Comparison of ENCODE assay signal across 31 mouse cellular contexts in genomic region chr17:70765337-70765736, GRCm38 (mm10).
DNase-seq lines count a peak whose midpoint lies in the region; ATAC-seq and TF ChIP-seq lines count a peak whose summit lies in the region.
"Had no signal": no experiment of that assay in that cellular context is flagged by ENCODE, and none has a peak within 500 bp of the region (broad histone marks: within the 10 kb centered on the region; RNA-seq: fewer than 3 reads in every experiment).

No protein-coding gene starts in this region.

- TF ChIP-seq CTCF in hindbrain, postnatal 0 days (IDR thresholded peaks at IDR 0.05; ENCODE audit: low read depth), result peak; percentile 3; the same call in 1 of the 2 replicates
- peak; percentile 26; the same call in 1 of the 2 replicates for TF ChIP-seq CTCF in lung, postnatal 0 days (IDR thresholded peaks at IDR 0.05)

- no peak for ATAC-seq in hindbrain, postnatal 0 days
- ATAC-seq in hindbrain, embryonic 14.5 days (ENCODE audit: low FRiP score), result no peak
- no peak for ATAC-seq in lung, postnatal 0 days
- ATAC-seq: forebrain, embryonic 13.5 days; midbrain, embryonic 15.5 days had no signal

- TF ChIP-seq EP300 in lung, postnatal 0 days (IDR thresholded peaks at IDR 0.05), result no peak

- DNase-seq in hindbrain, postnatal 0 days (ENCODE audit: low spot score), result no peak
- DNase-seq in hindbrain, embryonic 14.5 days (ENCODE audit: low spot score), result no peak
- DNase-seq in lung, postnatal 0 days (ENCODE audit: low spot score), result no peak
- no peak for DNase-seq in lung, postnatal 14 days
- peak; percentile 74 for DNase-seq in R1 (ENCODE audit: low read depth, low spot score)
- DNase-seq in frontal cortex, adult 2 months (ENCODE audit: extremely low spot score in 1 of 2, low spot score in 1 of 2), result no peak
- no peak for DNase-seq in left cerebral cortex, postnatal 4 days
- DNase-seq in yolk sac, embryonic 10.5 days (ENCODE audit: low spot score), result no peak
- DNase-seq: adrenal gland, postnatal 10 days; cerebellum, adult 9-10 months; cerebellum, postnatal 36 days; gastrocnemius, adult 2 months; gastrocnemius, postnatal 36 days; heart, adult 18-20 months; heart, postnatal 36 days; kidney, adult 18-20 months; kidney, postnatal 4 days; lung, adult 18-20 months; lung, postnatal 10 days; right cerebral cortex, postnatal 25 days; thymus, postnatal 14 days had no signal

- no peak overlapping the region for H3K4me3 ChIP-seq in hindbrain, postnatal 0 days (ENCODE audit: low read length)
- H3K4me3 ChIP-seq in hindbrain, embryonic 14.5 days (replicated peaks; ENCODE audit: low read length), result no peak overlapping the region
- no peak overlapping the region for H3K4me3 ChIP-seq in lung, postnatal 0 days (ENCODE audit: low read depth, low read length)
- H3K4me3 ChIP-seq: forebrain, embryonic 13.5 days; gastrocnemius, adult 2 months; hindbrain, embryonic 12.5 days; limb, embryonic 13.5 days; midbrain, embryonic 10.5 days; midbrain, embryonic 15.5 days; neural tube, embryonic 15.5 days; stomach, embryonic 15.5 days had no signal

- H3K36me3 ChIP-seq in hindbrain, postnatal 0 days (ENCODE audit: insufficient read depth, low read length), result no peaks in the 10 kb centered on the region
- no peaks in the 10 kb centered on the region for H3K36me3 ChIP-seq in hindbrain, embryonic 14.5 days (replicated peaks; ENCODE audit: control insufficient read depth, insufficient read depth)
- no peaks in the 10 kb centered on the region for H3K36me3 ChIP-seq in lung, postnatal 0 days (ENCODE audit: insufficient read depth, low read length)
- H3K36me3 ChIP-seq: hindbrain, embryonic 12.5 days; limb, embryonic 13.5 days; midbrain, embryonic 10.5 days; midbrain, embryonic 15.5 days; neural tube, embryonic 15.5 days; stomach, embryonic 15.5 days had no signal

- no peaks in the 10 kb centered on the region for H3K4me1 ChIP-seq in hindbrain, postnatal 0 days (ENCODE audit: insufficient read depth, low read length)
- no peaks in the 10 kb centered on the region for H3K4me1 ChIP-seq in hindbrain, embryonic 14.5 days (replicated peaks; ENCODE audit: control insufficient read depth, insufficient read depth, low read length)
- H3K4me1 ChIP-seq in lung, postnatal 0 days (ENCODE audit: insufficient read depth, low read depth, low read length), result no peaks in the 10 kb centered on the region
- H3K4me1 ChIP-seq: forebrain, embryonic 13.5 days; hindbrain, embryonic 12.5 days; limb, embryonic 13.5 days; midbrain, embryonic 10.5 days; midbrain, embryonic 15.5 days; neural tube, embryonic 15.5 days; stomach, embryonic 15.5 days had no signal

- H3K9ac ChIP-seq in hindbrain, postnatal 0 days (replicated peaks; ENCODE audit: low read length), result no peak overlapping the region
- H3K9ac ChIP-seq in hindbrain, embryonic 14.5 days, result no peak overlapping the region
- H3K9ac ChIP-seq in lung, postnatal 0 days (replicated peaks; ENCODE audit: low read depth), result no peak overlapping the region
- H3K9ac ChIP-seq: forebrain, embryonic 13.5 days; hindbrain, embryonic 12.5 days; limb, embryonic 13.5 days; midbrain, embryonic 15.5 days; neural tube, embryonic 15.5 days; stomach, embryonic 15.5 days had no signal

- WGBS in hindbrain, postnatal 0 days, result 96% methylated on average over 9 of the region's 9 CpGs
- WGBS in hindbrain, embryonic 14.5 days, result 96% methylated on average over 9 of the region's 9 CpGs
- WGBS in lung, postnatal 0 days, result 96% methylated on average over 9 of the region's 9 CpGs

- H3K4me2 ChIP-seq in hindbrain, postnatal 0 days (ENCODE audit: low read depth, low read length), result no peak overlapping the region
- no peak overlapping the region for H3K4me2 ChIP-seq in hindbrain, embryonic 14.5 days (replicated peaks)
- H3K4me2 ChIP-seq in lung, postnatal 0 days (replicated peaks; ENCODE audit: low read depth, low read length), result no peak overlapping the region
- H3K4me2 ChIP-seq: forebrain, embryonic 13.5 days; heart, embryonic 11.5 days; hindbrain, embryonic 12.5 days; limb, embryonic 13.5 days; liver, embryonic 11.5 days; midbrain, embryonic 15.5 days; neural tube, embryonic 15.5 days; stomach, embryonic 15.5 days had no signal

- no peaks in the 10 kb centered on the region for H3K27me3 ChIP-seq in hindbrain, postnatal 0 days (ENCODE audit: insufficient read depth, low read length)
- no peaks in the 10 kb centered on the region for H3K27me3 ChIP-seq in hindbrain, embryonic 14.5 days (ENCODE audit: control insufficient read depth, insufficient read depth, low read length)
- no peaks in the 10 kb centered on the region for H3K27me3 ChIP-seq in lung, postnatal 0 days (replicated peaks; ENCODE audit: insufficient read depth, low read length)
- H3K27me3 ChIP-seq: forebrain, embryonic 13.5 days; hindbrain, embryonic 12.5 days; limb, embryonic 13.5 days; midbrain, embryonic 15.5 days; neural tube, embryonic 15.5 days; stomach, embryonic 15.5 days had no signal

- H3K9me3 ChIP-seq in hindbrain, postnatal 0 days (ENCODE audit: low read length), result no peaks in the 10 kb centered on the region
- no peaks in the 10 kb centered on the region for H3K9me3 ChIP-seq in hindbrain, embryonic 14.5 days (ENCODE audit: control insufficient read depth, low read length)
- no peaks in the 10 kb centered on the region for H3K9me3 ChIP-seq in lung, postnatal 0 days (ENCODE audit: low read length)
- H3K9me3 ChIP-seq: forebrain, embryonic 13.5 days; hindbrain, embryonic 12.5 days; limb, embryonic 13.5 days; midbrain, embryonic 15.5 days; neural tube, embryonic 15.5 days; stomach, embryonic 15.5 days had no signal

- intact Hi-C loops in left cerebral cortex, postnatal 4 days (cut with DNase I), result no loop called here

- H3K27ac ChIP-seq in hindbrain, postnatal 0 days, result no peak overlapping the region
- no peak overlapping the region for H3K27ac ChIP-seq in hindbrain, embryonic 14.5 days
- no peak overlapping the region for H3K27ac ChIP-seq in lung, postnatal 0 days (ENCODE audit: low read length)
- H3K27ac ChIP-seq: forebrain, embryonic 13.5 days; gastrocnemius, adult 2 months; hindbrain, embryonic 12.5 days; kidney, postnatal 0 days; limb, embryonic 13.5 days; midbrain, embryonic 10.5 days; midbrain, embryonic 15.5 days; neural tube, embryonic 15.5 days; stomach, embryonic 15.5 days had no signal
